Mouse (Mus musculus) heart, adult 2 months (tissue): ENCODE data around the gene Entpd7. TPM values are rescaled to one million over a fixed set of nuclear protein-coding genes. Genes with fewer than 3 reads are reported as not detected.

Source experiments
- DNase-seq, 2 experiments: peaks; one replicate each; pipeline ENCODE4 v3.0.0; 2021
- H3K27ac ChIP-seq: fragments of 200-600 bp; 2 replicates; pipeline ENCODE4 v1.8.1; 2022
- H3K27me3 ChIP-seq: fragments of 200-500 bp; 2 replicates; pipeline ENCODE4 v1.6.1; 2012; ENCODE audit warnings: mild to moderate bottlenecking, low read length, inconsistent platforms, mixed read lengths; ENCODE audit not compliant: control insufficient read depth, insufficient read depth
- H3K36me3 ChIP-seq: fragments of 200-500 bp; 2 replicates; pipeline ENCODE4 v1.6.1; 2012; ENCODE audit warnings: low read length, inconsistent platforms; ENCODE audit not compliant: control insufficient read depth, insufficient read depth
- H3K4me1 ChIP-seq: fragments of 200-500 bp; 2 replicates; pipeline ENCODE4 v1.6.1; 2011; ENCODE audit warnings: low read length; ENCODE audit not compliant: control insufficient read depth, insufficient read depth
- H3K4me3 ChIP-seq: fragments of 200-600 bp; 2 replicates; pipeline ENCODE4 v1.8.1; 2022
- H3K79me2 ChIP-seq: fragments of 200-500 bp; replicated peaks from 2 replicates; pipeline ENCODE4 v1.6.1; 2012; ENCODE audit warnings: mild to moderate bottlenecking, inconsistent platforms, low read length, moderate library complexity, mixed read lengths; ENCODE audit not compliant: control insufficient read depth, insufficient read depth
- H3K9ac ChIP-seq: fragments of 200-500 bp; 2 replicates; pipeline ENCODE4 v1.6.1; 2012; ENCODE audit warnings: low read depth, mild to moderate bottlenecking, control low read depth, inconsistent platforms, low read length, mixed read lengths
- CTCF ChIP-seq: fragments of 200-600 bp; IDR thresholded peaks from 2 replicates; pipeline ENCODE4 v1.8.1; 2022; ENCODE audit warnings: antibody characterized with exemption, mild to moderate bottlenecking, moderate library complexity
- EP300 ChIP-seq: fragments of 200-500 bp; IDR thresholded peaks from 2 replicates; pipeline ENCODE4 v1.6.1; 2011; ENCODE audit warnings: low read depth, low read length, control low read depth; ENCODE audit not compliant: insufficient read depth
- POLR2A ChIP-seq: fragments of 200-500 bp; IDR thresholded peaks from 2 replicates; pipeline ENCODE4 v1.6.1; 2011; ENCODE audit warnings: mild to moderate bottlenecking, low read depth, low read length, control low read depth; ENCODE audit not compliant: insufficient read depth
- WGBS: fragments of 180-500 bp; shearing (Covaris S2); methylation state at CpG from one replicate; pipeline ENCODE4 v1.1.7; 2018; 5-methylcytosine and 5-hydroxymethylcytosine counted together
- intact Hi-C: fragments of 180-260 bp; cut with DNase I; formaldehyde crosslinking; loops from one replicate; pipeline ENCODE4 v1.15.1; 2025
- polyA plus RNA-seq: library from polyadenylated mRNA; depleted of rRNA; stranded (reverse); fragments of >200 nt; gene quantifications from 2 replicates; pipeline ENCODE4 v1.2.3, GENCODE M21; 2012
- total RNA-seq, 2 experiments: library from RNA; stranded (reverse); gene quantifications; 2 replicates each; pipeline ENCODE4 v1.2.3; 2021

The Entpd7 gene
- total and polyA plus RNA-seq, 3 experiments: 1.8 to 2.9 (median 2.6) TPM

DNA sequence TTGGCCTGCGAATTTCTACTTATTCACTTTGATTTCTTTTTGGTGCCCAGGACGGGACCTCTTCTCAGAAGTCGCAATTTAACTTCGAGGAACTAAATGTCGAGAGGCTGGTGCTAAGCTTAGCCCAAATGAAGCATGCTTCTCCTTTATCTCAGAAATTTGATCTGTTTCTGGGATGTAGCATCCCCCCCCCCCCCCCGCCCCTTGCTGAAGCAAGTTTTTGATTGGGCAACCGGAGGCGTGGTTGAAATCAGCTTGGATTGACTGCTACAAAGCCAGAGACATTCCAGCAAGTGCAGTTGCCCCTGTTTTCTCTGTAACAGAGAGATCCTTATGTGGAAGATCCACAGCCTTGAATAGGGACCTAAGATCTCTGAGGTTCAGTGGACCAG is 40.6 kb downstream of the Entpd7 start:
- TF ChIP-seq EP300: no peak
- no peak for TF ChIP-seq POLR2A
- DNase-seq: no peak
- H3K79me2 ChIP-seq: no peaks in the 10 kb centered on the region
- peak overlapping the region; percentile 33; the same call in 1 of the 2 replicates for H3K4me3 ChIP-seq
- H3K36me3 ChIP-seq: no peaks in the 10 kb centered on the region
- no peaks in the 10 kb centered on the region for H3K4me1 ChIP-seq
- H3K9ac ChIP-seq: no peak overlapping the region
- 57% methylated on average over 8 of the region's 8 CpGs for WGBS
- H3K27me3 ChIP-seq: no peaks in the 10 kb centered on the region
- intact Hi-C loops: no loop called here
- H3K27ac ChIP-seq: no peak overlapping the region

DNA sequence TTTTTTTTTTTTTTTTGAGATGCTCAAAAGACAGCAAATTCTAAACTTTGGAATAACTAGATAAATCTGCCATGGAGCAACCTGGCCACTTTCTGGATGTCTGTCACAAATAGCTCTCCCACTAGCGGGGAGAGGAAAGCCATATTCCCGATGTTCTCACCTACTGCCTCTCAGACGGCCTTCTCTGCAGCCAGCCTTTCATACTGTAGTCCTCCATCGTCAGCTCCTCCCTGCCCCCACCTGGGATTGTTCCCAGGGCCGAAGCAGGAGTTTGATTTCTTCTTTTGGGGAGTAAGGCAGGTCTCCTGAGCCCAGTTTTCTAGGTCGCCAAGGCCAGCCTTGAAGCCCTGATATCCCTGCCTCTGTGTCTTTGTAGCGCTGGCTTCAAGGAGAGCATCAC is 41.7 kb downstream of the Entpd7 start:
- WGBS: 78% methylated on average over 7 of the region's 7 CpGs
- intact Hi-C loops: no loop called here
- DNase-seq: no peak

DNA sequence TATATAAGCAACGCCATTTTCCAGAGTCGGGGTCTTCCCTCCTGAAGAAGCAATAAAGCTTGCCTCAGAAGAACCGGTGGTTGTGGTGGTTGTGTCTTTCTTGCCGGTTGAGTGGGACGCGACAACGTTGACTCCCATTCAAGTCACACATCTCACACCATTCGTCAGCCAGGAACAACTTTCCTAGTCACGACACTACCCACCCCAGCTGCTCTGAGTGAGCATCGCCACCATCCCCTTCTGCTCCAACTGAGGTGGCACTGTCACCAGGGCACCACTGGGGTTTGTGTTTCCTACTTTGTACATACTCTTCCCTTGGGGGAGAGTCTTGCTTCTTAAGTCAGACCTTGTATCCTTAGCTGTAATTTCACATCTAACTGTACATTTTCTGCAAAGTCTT is 48.9 kb downstream of the Entpd7 start:
- Histone ChIP-seq H3K36me3 (no peaks in the 10 kb centered on the region), H3K79me2 (no peaks in the 10 kb centered on the region), H3K4me1 (no peaks in the 10 kb centered on the region), H3K27me3 (no peaks in the 10 kb centered on the region), H3K4me3 (no peak overlapping the region), H3K27ac (no peak overlapping the region), H3K9ac (no peak overlapping the region)
- intact Hi-C loops: no loop called here
- TF ChIP-seq POLR2A (no peak), EP300 (no peak), CTCF (no peak)
- 92% methylated on average over 10 of the region's 10 CpGs for WGBS
- DNase-seq: no peak

More for the DNA sequence above, 41.7 kb downstream of the Entpd7 start:
- Histone ChIP-seq H3K9ac (no peak overlapping the region), H3K36me3 (no peaks in the 10 kb centered on the region), H3K27ac (no peak overlapping the region), H3K4me1 (no peaks in the 10 kb centered on the region), H3K79me2 (no peaks in the 10 kb centered on the region), H3K27me3 (no peaks in the 10 kb centered on the region), H3K4me3 (no peak overlapping the region)
- TF ChIP-seq EP300 (no peak), POLR2A (no peak), CTCF (no peak)

DNA sequence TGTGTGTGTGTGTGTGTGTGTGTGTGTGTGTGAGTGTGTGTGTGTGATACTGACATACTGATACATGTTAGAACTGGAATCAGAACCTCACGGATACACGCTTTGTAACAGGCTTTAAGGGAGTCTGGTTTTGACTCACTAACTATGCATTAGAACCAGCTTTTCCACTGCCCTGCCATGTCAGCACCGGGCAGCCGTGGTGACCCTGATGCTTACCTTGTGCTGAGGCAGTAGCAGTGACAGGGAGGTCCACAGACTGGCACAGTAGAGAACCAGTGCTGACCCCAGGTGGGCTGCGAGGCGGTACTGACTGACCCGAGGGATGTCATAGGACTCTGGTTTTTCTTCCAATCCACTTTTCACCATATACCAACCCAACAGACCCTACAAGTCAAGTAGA is 53.9 kb downstream of the Entpd7 start:
- 96% methylated on average over 7 of the region's 7 CpGs for WGBS

DNA sequence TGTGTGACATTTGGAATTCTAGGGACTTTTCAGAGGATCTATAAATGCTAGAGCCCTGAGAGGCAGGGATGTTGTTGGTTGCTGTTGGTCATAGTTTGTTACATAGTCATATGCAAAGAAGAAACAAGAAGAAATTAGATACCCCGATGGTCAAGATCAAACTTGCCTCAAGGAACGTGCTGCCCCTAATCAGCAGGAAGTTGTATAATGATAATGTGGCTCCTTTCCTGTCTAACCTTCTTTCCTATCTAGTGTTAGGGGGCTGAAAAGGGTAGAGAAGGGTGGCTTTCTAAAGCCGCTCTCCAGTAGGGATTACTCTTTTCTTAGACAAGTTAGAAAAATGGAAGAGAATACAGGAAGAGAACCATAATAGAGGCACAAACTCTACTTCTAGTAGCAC is 56.3 kb downstream of the Entpd7 start:
- no peaks in the 10 kb centered on the region for H3K4me1 ChIP-seq
- TF ChIP-seq POLR2A (no peak), EP300 (no peak), CTCF (no peak)
- H3K9ac ChIP-seq: no peak overlapping the region
- peaks cover 5% of the 10 kb centered on the region; the same call in 1 of the 2 replicates for H3K36me3 ChIP-seq
- no peaks in the 10 kb centered on the region for H3K79me2 ChIP-seq
- H3K4me3 ChIP-seq: no peak overlapping the region
- no peaks in the 10 kb centered on the region for H3K27me3 ChIP-seq
- H3K27ac ChIP-seq: no peak overlapping the region
- intact Hi-C loops: no loop called here
- DNase-seq: no peak
- 59% methylated on average over 3 of the region's 3 CpGs for WGBS

More for the DNA sequence above, 53.9 kb downstream of the Entpd7 start:
- no peak overlapping the region for H3K9ac ChIP-seq
- no peaks in the 10 kb centered on the region for H3K27me3 ChIP-seq
- intact Hi-C loops: no loop called here
- no peaks in the 10 kb centered on the region for H3K79me2 ChIP-seq
- H3K4me3 ChIP-seq: no peak overlapping the region
- TF ChIP-seq CTCF (no peak), EP300 (no peak), POLR2A (no peak)
- H3K27ac ChIP-seq: no peak overlapping the region
- H3K4me1 ChIP-seq: no peaks in the 10 kb centered on the region
- H3K36me3 ChIP-seq: peaks cover 3% of the 10 kb centered on the region; the same call in 1 of the 2 replicates
- no peak for DNase-seq

DNA sequence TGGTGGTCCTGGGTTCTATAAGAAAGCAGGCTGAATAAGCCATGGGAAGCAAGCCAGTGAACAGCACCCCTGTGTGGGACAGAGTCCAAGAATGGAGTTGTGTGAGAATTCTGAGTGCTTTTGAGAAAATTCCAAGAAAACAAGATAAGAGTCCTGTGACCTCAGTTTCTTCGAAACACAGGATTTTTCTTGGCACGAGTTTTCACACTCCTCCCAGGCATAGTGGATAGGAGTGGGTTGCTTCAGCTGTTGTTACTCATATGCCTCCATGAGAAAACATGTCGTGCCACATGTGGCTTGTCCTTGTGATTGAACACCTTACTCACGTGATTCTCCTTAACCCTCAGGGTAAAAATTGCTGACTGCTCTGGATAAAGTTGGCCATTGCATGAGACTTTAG is 58.4 kb downstream of the Entpd7 start:
- 48% methylated on average over 4 of the region's 4 CpGs for WGBS
- H3K4me3 ChIP-seq: no peak overlapping the region
- H3K27ac ChIP-seq: no peak overlapping the region
- no peaks in the 10 kb centered on the region; the same call in 1 of the 2 replicates for H3K4me1 ChIP-seq
- intact Hi-C loops: no loop called here
- peaks cover 5% of the 10 kb centered on the region; the same call in 1 of the 2 replicates for H3K36me3 ChIP-seq
- no peaks in the 10 kb centered on the region for H3K27me3 ChIP-seq
- H3K79me2 ChIP-seq: no peaks in the 10 kb centered on the region
- DNase-seq: no peak
- H3K9ac ChIP-seq: no peak overlapping the region
- TF ChIP-seq CTCF (no peak), EP300 (no peak), POLR2A (no peak)
